Mouse (Mus musculus) gastrocnemius, adult 2 months (tissue): ENCODE measurements around the gene Enpp4. TPM values are rescaled to one million over a fixed set of nuclear protein-coding genes. Genes with fewer than 3 reads are reported as not detected.

Experiments
- DNase-seq: peaks from one replicate; pipeline ENCODE4 v3.0.0; 2022
- H3K27ac ChIP-seq: fragments of 200-600 bp; 2 replicates; pipeline ENCODE4 v1.8.1; 2022; ENCODE audit warnings: mild to moderate bottlenecking
- H3K4me3 ChIP-seq: fragments of 200-600 bp; 2 replicates; pipeline ENCODE4 v1.8.1; 2022; ENCODE audit warnings: mild to moderate bottlenecking, moderate library complexity
- CTCF ChIP-seq: fragments of 200-600 bp; IDR thresholded peaks from 2 replicates; pipeline ENCODE4 v1.8.1; 2022; ENCODE audit warnings: antibody characterized with exemption, mild to moderate bottlenecking, moderate library complexity
- intact Hi-C: fragments of 180-260 bp; cut with DNase I; formaldehyde crosslinking; loops from one replicate; pipeline ENCODE4 v1.15.1; 2025
- long read RNA-seq, 2 experiments: library from polyadenylated mRNA; stranded (forward); transcript quantifications; one replicate each; pipeline ENCODE4 v2.0.0; 2021
- total RNA-seq, 2 experiments: library from RNA; stranded (reverse); gene quantifications; 2 replicates each; pipeline ENCODE4 v1.2.3; 2021

Enpp4 gene
- 10 to 100 TPM; 34.6 to 41.2 TPM for total RNA-seq
- long read RNA-seq, experiment 1, full-length matches to known transcripts = 91 of 101 reads
- long read RNA-seq, experiment 1, partial matches to known transcripts = 2 of 101 reads
- long read RNA-seq, experiment 1, other reads (novel, unspliced or antisense) = 8 of 101 reads
- long read RNA-seq, experiment 2, full-length matches to known transcripts = 55 of 65 reads
- long read RNA-seq, experiment 2, partial matches to known transcripts = 3 of 65 reads
- long read RNA-seq, experiment 2, other reads (novel, unspliced or antisense) = 7 of 65 reads

DNA sequence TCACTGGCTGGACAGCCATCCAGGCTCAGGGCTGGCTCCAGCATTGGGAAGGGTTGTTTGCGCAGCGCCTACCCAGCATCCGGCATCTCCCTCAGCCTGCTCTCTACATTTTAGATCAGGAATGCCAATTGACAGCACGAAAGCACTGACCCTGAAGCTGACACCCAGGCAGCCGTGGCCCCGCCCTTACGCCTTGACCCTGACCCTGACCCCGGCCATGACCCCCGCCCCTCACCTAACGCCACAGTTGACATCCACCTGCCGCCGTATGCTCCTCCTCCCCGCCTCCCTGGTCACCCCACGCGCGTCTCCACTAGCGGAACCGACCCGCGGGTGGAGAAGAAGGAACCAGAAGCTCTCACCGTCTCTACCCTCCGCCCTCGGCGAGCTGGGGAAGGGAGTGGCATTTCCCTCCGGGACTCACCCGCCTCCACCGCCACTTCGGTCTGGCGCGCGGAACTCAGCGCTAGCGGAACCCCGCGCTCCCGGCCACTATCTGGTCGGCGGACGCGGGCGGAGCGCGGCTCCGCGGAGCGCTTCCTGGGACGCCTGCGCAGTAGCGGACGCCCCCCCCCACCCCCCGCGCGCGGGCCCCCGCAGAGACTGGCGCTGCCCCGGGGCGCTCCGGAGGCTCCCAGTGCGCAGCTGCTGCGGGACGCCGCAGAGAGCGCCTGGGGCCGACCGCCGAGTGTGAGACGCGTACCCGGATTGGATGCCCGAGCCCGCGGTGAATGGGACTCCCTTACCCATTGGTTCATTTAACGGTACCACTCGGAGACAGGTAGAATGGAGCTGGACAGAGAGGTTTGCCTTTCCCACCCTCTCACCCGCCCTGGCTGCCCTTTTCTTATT, at the start of gene Enpp4:
Enpp4 (minus strand) TSS at position 523 of the 852 bp plus-strand sequence.
- Histone ChIP-seq H3K4me3 (peak within 1 kb of the TSS; percentile 81), H3K27ac (peak within 1 kb of the TSS; percentile 97)
- TF ChIP-seq CTCF = no peak
- intact Hi-C loops = no loop called here
- DNase-seq = peak; percentile 97

DNA sequence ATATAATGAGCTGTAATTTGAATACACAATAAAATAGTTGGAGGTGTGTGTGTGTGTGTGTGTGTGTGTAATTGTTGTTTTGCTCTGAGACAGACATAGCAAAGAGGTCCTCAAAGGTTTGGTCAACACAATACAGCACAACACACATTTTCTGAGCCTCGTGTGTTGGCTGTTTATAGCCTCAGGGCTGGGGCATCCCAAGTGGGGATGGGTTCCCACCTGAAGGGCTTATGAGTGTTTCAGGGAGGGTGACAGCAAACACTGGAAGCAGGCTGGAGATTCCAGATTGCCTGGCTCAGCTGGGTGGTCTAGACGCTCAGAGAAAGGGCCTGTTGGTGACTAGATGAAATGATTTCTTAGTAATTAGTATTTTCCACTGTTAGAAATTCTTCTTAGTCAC, 49.6 kb upstream of the Enpp4 start:
- H3K27ac ChIP-seq = no peak overlapping the region
- intact Hi-C loops = loop anchor here (10.0 kb wide), 1 partner anchor 1100 kb away; no protein-coding TSS in a partner anchor
- no peak for TF ChIP-seq CTCF
- DNase-seq = no peak
- H3K4me3 ChIP-seq = no peak overlapping the region

DNA sequence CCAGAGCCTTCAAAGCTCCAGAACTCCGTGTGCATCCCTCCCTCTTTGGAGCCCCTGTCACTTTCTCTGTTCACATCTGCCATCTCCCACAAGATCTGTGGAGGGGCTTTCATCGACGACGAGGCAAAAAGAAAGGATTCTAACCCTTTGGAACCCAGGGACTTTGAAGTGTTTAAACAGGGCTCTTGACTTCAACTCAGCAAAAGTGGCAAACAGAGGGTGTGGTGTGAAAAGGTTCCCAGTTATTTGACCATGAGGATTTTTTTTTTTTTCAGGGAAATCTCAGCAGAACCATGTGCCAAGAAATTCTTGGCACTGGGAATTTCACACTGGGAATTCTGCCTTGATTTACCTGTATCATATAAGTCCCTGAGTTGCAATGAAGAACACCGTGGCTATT, 48.3 kb upstream of the Enpp4 start:
- intact Hi-C loops = loop anchor here (5.0 to 10.0 kb wide), 2 partner anchors 33 to 1101 kb away; partner anchors contain the start of gene Clic5
- DNase-seq = no peak
- TF ChIP-seq CTCF = no peak
- no peak overlapping the region for H3K4me3 ChIP-seq
- H3K27ac ChIP-seq = no peak overlapping the region

DNA sequence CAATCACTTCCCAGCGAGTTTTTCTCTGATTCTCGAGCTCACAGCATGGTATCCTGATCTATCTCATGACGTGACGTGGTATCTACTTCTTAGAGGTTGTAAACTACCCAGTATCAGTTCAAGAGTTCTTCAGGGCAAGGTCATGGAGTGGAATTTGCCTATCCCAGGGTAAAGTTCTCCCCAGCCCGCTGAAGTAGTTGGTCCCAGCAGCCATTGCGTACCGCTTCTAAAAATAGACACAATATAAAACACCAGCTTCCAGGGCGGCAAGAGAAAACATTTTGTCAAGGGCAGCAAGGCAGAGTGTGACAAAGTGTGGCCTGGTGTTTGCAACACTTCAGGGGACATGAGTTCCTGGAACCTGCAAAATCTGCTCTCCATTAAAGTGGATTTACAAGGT, 46.3 kb upstream of the Enpp4 start:
- H3K27ac ChIP-seq = peak overlapping the region; percentile 80
- peak; percentile 31 for DNase-seq

DNA sequence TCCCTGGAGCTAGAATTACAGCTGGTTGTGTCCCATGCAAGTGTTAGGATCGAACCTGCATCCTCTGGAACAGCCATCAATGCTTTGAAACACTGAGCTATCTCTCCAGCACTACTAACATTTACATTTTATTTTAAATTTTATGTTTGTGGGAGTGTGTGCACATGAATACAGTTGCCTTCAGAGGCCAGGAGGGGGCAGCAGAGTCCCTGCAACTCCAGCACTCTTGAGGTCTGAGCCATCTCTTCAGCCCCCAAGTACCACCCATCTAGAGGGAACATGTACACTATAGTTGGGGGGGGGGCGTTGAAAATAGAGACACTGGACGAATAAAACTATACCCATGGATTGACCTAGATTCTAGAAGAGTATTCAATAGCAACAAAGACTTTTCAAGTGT, 45.5 kb upstream of the Enpp4 start:
- intact Hi-C loops = loop anchor here (1.0 to 10.0 kb wide), 3 partner anchors 36 to 1104 kb away; partner anchors contain the start of gene Clic5
- Histone ChIP-seq H3K27ac (peak overlapping the region; percentile 80), H3K4me3 (no peak overlapping the region)
- DNase-seq = peak; percentile 74
- peak; percentile 87 for TF ChIP-seq CTCF

More for the DNA sequence above, 46.3 kb upstream of the Enpp4 start:
- intact Hi-C loops = loop anchor here (1.0 to 10.0 kb wide), 3 partner anchors 35 to 1103 kb away; partner anchors contain the start of gene Clic5
- no peak for TF ChIP-seq CTCF
- peak overlapping the region; percentile 5; the same call in 1 of the 2 replicates for H3K4me3 ChIP-seq

DNA sequence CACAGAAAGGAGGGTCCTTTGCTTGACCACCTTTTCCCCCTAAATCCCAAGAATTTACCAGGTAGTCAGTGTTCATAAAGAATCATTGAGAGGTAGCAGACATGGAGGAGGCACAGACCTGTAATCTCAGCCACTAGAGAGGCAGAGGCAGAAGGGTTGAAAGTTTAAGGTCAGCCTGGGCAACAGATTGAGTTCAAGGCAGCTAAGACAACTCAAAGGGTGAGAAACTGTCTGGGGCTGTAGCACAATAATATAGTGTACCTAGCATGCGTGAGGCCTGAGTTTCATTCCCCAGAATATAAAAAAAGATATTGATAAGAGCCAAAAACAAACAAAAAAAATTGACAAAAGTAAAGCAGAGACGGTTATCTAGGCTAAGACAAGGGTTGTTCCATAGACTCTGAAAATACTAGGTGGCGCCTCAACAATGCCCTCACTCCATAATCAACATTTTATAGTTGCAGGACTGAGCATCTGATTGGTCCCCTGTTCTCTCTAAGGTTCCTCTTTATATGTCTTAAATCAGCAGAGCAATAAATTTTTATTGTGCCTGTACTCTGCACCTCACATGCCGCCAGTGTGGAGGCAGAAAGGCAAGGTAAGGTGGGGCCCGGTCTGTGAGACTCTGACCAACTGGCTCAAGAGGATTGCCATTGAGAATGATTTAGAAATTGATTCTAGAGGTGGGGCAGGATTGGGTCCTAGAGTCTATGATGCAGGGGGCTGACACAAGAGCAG, 42.7 kb upstream of the Enpp4 start:
- DNase-seq = no peak
- Histone ChIP-seq H3K4me3 (no peak overlapping the region), H3K27ac (no peak overlapping the region)
- no peak for TF ChIP-seq CTCF
- intact Hi-C loops = no loop called here

DNA sequence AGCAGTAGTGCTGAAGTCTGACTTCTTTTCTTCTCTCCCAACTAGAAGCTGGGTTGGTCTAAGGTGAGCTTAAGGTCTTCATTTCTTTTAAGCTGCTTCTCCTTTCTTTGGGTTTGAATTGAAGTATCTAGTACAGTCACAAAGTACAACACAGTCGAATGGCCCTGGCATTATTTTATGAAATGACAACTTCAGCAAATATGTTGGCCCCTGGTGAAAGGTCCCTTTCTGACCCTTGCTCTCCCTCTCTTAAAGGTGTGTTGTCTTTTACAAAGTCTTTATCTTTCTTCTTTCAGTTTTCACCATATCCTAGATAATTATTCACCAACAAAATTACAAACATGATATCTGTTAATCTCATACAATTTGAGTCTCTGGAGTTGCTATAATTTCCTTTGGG, 40.2 kb upstream of the Enpp4 start:
- intact Hi-C loops = no loop called here
- no peak overlapping the region for H3K4me3 ChIP-seq
- no peak for TF ChIP-seq CTCF
- no peak overlapping the region for H3K27ac ChIP-seq
- DNase-seq = no peak

DNA sequence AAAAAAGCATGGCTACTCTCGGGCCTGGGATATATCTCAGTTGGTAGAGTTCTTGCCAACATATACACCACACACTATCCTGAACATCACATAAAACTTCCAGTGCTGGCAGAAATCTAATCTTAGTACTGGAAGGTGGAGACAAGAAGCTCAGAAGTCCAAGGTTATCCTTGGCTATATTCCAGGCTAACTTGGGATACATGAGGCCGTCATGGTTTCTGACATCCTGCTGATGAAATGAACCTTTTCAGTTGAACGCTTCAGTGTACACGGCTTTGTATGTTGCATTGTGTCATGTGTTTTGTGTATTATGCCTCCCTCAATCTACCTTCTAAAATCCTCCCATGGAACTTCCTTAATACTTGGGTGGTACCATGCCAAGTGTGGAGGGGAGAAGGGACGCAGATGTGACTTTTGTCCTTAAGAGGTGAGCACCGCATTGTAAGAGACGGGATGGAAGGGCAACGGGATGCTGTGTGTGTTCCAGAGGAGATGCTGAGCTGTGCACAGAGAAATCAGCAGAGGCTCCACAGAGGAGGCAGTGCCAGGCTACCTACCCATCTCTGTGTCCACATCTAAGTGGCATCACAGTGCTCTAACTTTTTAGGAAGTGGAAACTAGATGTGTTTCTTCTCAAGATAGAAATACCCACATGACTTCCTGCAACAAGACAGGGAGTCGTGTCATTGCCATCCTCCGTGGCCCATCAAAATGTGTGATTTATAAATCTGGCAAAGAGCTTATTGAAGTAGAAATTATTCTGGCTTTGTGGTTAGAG, 31.4 kb upstream of the Enpp4 start:
- no peak overlapping the region for H3K4me3 ChIP-seq
- DNase-seq = no peak
- intact Hi-C loops = no loop called here
- no peak overlapping the region for H3K27ac ChIP-seq
- TF ChIP-seq CTCF = no peak

DNA sequence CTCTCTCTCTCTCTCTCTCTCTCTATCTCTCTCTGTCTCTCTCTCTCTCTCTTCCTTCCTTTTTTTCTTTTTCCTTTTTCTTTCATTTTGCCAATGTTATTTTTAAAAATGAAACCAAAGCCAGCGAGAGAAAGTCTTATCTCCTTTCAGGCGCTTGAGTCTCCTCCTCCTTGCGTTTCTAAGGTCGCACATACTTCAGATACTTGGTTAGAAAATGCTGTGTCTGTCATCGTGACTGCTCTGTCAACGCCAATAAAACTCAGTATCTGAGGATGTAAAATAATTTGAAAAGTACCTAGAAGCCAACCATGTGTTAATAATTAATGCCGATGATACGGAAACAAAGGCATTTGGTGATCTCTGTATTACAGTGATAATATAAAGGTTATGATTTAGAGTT, 30.4 kb upstream of the Enpp4 start:
- DNase-seq = no peak
- intact Hi-C loops = no loop called here
- H3K27ac ChIP-seq = no peak overlapping the region
- no peak overlapping the region for H3K4me3 ChIP-seq
- TF ChIP-seq CTCF = no peak

DNA sequence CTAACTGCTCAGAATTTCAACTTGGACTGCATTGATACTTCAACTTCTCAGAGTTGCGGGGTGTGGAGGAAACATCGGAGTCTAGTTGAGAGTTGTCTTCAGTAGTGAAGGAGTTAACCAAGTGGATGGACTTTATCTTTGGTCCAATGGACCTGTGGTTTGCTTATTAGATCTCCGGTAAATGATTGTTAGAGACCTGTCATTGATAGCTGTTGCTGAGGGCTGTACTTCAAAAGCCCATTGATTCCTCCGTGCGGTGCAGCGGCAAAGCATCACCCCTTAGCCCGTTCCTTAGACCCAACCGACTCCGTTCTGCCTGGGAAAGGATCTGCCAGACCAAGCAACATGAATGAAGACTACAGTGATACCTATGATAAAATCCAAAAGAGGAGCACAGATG, 28.9 kb upstream of the Enpp4 start:
- DNase-seq = no peak
- intact Hi-C loops = no loop called here
- Histone ChIP-seq H3K4me3 (no peak overlapping the region), H3K27ac (no peak overlapping the region)
- TF ChIP-seq CTCF = no peak

DNA sequence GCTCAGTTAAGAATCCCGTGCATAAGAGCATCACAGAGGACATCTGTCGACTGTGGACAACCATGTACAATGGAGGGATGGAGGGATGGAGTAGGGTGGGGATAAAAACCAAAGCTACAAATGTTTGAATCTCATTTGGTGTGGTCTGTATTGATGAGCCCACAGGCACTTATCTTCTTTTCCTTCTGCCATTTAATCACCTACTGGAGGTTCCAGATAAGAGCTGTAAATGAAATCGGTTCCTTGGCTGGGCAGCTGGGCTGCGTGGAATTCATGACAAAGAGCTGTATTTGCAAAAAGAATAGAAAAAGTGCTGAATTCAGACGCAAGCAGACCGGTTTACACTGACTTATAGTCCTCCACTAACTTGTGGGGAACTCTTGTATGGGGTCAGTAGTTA, 28.5 kb upstream of the Enpp4 start:
- H3K27ac ChIP-seq = no peak overlapping the region
- intact Hi-C loops = no loop called here
- no peak for DNase-seq
- no peak for TF ChIP-seq CTCF
- no peak overlapping the region for H3K4me3 ChIP-seq

DNA sequence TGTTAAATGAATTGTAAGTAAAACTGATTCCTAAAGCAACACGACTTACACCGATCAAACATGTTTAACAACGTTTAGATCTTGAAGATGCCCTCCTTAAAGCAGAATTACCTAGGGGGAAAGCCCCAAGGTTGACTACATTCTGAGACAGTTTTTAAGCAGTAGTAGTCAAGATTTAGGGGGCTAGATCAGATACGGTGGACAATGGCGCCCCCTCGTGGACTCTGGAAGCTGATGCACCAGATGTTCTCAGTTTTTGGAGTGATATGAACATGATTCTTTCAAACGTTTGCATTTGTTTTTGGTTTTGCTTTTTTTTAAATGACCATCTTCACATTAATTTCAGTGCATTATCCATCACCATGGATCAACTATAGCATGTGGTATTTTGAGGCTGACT, 24.8 kb upstream of the Enpp4 start:
- H3K27ac ChIP-seq = no peak overlapping the region
- peak; percentile 76 for DNase-seq
- TF ChIP-seq CTCF = peak; percentile 92
- H3K4me3 ChIP-seq = no peak overlapping the region
- intact Hi-C loops = loop anchor here (1.0 to 2.0 kb wide), 2 partner anchors 54 to 248 kb away; no protein-coding TSS in a partner anchor
